Mouse (Mus musculus) testis, postnatal 14 days (tissue): ENCODE results near the gene Clec4a1.

Source experiments
- DNase-seq: peaks from one replicate; pipeline ENCODE4 v3.0.0; 2021; ENCODE audit warnings: low spot score

Gene Clec4a1

DNA sequence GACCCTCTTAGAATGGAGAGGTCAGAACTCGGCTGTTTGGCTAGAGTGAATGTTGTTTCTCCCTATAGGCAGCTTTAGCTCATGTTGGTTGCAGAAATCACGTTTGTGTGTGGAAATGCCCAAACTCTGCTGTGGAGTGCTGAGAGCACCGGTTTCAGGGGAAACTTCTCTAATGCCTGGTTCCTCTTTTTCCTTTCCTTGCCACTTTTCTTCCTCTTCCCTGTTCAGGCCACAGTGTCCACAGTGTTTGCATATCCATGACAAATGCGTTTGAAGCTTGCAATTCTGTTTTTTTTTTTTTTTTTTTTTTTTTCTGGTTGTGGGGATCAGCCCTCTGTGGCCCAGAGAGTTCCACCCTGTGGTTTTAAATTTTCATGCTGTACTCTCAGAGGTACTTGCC lies at the start of gene Clec4a1:
Clec4a1 (plus strand) TSS at position 398 of the 400 bp plus-strand sequence.
- DNase-seq, result no peak

DNA sequence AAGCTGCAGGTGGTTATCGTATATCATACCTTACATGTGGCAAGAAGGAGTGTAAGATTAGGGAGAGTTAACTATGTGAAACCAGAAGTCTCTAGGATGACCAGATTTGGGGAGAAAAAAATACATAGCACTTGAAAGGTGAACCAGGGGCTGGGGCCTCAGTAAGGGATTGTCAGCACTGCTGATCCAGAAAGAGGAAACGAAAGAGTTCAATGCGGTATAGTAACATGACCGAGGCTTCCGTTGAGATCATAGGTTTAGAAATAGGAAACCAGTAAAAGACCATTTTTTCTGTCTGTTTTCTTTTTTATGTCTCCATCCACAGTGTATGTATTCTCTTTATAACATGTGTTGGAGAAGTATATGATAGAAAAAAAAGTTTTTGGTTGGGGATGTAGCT lies 48.8 kb upstream of the Clec4a1 start:
- no peak for DNase-seq

DNA sequence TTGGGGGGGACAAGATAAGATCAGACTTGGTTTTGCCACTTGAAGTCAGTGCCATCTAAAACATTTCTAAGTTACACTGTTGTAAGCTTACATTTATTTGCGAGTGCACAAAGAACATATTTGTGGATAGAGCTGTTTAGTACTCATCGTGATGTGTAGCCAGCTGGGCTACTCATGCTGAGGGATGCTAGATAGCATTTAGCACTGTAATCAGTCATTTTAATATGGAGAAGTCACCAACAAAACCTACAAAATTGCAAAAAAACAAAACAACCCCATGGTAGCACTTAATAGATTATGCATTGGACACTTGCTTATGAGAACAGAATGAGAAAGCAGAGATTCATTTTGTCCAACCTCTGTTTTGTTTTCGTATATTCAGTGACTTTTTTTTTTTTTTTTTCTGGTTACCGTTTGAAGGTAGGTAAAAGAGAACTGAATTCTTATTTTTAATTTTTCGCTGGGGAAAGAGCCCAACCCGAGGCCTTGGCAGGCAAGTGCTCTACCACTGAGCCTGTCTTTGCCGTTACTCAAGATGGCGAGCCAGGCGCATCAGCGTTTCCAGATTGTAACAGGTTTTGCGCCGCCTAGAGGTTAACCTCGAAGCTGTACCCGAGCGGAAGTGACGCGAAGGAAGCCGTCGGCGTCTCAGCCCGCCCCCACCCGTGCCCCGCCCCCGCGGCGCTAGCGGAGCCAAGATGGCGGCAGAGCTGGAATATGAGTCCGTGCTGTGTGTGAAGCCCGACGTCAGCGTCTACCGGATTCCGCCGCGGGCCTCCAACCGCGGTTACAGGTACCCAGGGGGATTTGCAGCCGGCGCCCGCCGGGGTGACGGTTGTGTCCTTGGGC lies 47.6 kb upstream of the Clec4a1 start, which contains the start of gene Necap1:
Necap1 (plus strand) TSS at position 604 of the 849 bp plus-strand sequence.
- DNase-seq, result peak; percentile 96

DNA sequence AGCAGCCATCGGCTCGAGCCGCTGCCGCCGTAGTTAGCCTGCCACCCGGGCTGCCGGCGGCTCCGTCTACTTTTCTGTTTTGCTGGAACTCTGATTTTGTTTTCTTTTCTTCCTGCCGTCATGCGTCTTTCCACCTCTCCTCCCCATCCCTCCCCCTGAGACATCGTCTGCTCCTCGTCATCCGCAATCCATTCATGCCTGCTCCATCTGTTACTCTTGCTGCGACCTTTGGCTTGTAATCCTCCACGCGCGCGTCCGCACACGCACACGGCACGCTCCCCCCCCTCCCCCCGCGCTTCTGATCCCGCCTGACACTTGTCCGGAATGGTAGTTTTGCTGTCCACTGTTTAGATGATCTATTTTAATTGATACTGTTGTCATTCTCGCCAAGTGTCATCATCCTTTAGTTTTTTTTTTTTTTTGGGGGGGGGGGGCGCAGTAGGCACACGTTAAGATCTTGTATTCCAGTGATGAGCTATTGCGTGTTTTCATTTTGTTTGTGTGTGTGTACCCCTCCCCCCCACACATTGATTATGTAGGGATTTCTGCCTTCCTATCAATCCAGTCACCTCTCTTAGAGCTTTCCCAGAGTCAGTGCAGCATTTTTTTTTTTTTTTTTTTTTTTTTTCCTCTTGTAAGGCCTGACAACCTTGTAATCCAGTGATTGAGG lies 46.8 kb upstream of the Clec4a1 start:
- DNase-seq, result peak; percentile 65

DNA sequence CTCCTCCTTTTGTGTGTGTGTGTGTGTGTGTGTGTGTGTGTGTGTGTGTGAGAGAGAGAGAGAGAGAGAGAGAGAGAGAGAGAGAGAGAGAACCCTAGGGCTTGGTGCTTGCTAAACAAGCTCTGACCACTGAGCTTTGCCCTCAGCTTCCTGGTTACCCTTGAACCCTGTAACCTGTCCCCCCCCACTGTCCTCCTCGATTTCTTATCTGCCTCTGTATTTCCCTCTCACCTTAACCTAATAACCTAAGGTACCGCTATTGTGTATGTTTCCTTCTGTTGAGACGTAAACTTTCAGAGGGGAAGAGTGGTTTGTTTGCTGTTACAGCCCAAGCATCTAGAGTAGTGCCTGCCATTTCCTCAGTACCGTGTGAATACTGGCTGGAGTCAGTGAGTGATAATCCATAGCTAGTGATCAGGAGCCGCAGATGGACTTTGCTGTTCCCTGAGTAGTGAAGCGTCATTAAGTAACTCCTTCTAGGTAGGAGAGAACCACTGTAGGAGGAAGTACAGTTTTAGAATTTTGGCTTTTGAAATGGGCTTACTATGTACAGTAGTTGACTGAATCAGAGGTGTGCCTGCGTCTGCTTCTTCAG lies 42.4 kb upstream of the Clec4a1 start:
- no peak for DNase-seq

DNA sequence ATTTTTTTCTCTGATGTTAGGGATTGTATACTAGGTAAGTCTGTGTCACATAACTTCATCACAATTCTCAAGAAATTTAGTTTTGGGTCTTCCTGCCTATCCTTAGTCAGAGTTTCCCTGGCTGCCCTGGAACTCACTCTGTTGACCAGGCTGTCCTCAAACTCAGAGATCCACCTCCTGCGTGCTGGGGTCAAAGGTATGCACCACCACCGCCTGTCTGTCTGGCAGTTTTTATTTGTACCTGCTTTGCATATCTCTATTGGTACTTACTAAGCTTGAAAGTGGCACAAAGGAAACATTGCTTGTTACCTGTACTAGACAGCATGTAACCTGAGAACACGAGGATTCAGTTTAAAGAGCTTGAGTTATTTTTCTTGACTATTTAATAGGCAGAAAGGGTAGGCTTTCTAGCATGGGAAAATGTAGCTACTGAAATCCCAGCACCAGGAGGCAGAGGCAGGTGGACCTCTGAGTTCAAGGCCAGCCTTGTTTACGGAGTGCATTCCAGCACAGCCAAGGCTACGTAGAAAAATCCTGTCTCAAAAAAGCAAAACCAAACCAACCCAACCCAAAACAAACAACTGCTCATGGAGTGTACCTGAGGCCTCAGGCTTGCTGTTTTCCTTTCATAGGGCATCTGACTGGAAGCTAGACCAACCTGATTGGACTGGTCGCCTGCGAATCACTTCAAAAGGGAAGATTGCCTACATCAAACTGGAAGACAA lies 41.7 kb upstream of the Clec4a1 start:
- DNase-seq, result no peak

DNA sequence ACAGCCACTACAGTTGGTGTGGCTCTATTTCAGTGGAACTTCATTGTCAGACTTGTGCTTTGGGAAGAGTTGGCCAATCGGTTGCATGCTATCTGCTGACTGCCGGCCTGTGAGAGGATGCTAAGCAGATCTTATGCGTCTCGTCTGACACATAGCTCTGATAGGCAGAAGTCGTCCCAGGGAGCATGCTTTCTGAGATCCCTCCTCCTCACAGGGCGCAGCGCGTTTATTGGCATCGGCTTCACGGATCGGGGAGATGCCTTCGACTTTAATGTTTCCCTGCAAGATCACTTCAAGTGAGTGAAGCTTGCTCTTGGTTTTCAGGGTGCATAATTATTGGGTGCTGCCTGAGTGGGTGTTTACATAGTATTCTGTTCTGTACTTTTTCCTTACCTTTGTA lies 40.4 kb upstream of the Clec4a1 start:
- DNase-seq, result no peak

DNA sequence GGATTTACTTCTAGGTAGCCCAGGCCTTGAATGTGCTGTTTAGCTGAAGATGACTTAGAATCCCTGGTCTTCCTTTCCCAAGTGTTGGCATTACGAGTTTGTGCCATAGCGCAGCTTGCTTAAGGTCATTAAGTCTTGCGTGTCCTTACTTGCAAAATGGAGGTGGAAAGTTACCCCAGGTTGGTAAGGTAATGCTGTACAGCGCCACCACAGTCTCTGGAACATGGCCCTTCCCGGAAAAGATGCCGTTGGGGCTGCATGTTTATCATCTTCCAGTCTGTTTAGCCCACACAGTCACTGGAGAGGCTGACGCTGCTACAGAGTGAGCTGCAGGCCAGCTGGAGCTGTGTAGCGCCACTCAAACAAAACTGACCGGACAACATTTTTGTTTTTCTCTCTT lies 38.0 kb upstream of the Clec4a1 start:
- DNase-seq, result no peak

DNA sequence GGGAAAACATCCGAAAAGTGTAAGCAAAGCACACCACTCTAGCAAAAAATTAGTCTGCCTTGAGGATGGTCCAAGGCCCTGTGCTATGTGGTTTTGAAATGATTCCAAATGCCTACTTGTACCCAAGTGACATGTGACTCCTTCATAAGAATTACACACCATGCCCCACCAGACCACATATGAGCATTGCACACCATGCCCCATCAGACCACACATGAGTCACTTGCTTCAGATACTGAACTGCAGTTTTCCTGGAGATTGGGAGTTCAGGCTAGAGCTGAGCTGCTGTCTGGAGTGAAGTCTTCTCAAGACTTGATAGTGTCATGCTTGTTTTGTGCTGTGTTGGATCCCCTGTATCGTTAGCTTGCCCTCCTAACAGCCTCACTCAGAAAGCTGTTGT lies 32.0 kb upstream of the Clec4a1 start:
- DNase-seq, result no peak

DNA sequence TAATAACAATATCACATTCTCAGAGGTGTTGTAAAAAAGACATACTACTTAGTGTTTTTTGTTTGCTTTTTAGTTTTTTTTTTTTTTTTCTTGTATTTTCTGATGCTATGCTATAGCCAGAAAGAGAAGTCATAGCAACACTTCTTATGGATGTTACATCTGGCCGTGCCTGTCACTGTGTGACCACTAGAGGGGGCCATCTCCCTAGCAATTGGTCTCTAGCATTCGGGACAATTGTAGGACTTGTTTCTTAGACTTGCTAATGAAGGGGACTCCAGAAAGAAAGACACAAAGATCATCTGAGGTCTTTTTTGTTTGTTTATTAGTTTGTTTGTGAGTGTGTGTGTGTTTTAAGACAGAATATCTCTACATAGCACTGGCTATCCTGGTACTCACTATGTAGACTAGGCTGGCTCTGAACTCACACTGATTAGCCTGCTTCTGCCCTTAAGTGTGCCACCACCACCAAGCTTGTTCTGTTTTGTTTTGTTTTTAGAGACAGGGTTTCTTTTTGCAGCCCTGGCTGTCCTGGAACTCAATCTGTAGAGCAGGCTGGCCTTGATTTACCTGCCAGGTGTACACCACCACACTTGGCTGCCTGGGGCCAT lies 29.1 kb upstream of the Clec4a1 start:
- peak; percentile 25 for DNase-seq

DNA sequence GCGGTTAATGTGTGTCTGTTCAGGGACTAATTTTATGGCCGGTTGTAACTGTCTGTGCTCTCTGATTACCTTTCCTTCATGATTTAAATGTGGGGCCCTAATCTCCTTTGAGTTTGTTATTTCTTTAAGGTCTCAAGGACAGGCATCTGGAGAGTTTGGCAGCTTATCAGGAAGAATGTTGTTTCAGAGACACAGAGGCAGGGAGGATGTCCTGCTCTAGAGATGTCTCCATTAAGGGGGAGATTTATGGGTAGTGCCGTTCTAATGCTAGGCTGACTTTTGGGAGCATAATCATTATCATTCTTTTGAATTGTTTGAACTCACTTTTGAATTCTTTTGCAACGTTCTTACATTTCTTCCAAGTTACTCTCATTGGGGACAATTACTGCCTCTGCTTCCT lies 1.7 kb upstream of the Clec4a1 start:
- DNase-seq, result no peak

DNA sequence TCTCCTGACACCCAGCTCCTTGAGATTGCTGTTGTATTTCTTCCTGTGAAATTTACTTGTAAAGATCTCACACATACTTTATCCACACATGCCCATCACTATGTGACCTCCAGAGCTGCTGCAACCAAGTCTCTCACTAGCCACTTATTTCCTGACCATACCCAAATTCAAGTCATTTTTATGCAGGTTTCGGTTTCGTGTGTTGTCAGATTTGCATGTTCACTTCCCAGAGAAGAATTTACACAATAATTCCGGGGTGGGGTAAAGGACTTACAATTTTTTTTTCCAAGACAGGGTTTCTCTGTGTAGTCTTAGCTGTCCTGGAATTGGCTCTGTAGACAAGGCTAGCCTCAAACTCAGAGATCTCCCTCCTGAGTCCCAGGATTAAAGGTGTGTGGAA lies 13.2 kb downstream of the Clec4a1 start:
- DNase-seq, result no peak

DNA sequence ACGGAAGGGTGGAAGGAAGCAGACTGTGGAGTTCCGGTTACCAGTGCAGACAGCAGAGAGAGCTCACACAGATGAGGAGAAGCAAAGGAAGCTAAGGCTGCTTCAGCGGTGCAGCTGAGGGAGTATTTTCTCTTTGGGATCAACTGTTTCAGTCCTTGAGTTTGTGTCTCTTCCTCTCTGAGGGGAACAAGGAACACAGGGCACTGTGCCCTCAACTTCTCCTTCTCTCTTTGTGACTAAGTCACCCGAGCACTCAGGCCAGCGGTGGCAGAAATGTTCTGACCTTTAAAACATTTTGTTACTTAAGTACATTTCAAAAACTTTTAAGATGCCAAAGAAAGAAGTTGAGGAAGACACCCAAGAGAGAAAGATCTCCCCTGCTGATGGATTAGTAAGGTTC lies 18.0 kb downstream of the Clec4a1 start:
- no peak for DNase-seq

DNA sequence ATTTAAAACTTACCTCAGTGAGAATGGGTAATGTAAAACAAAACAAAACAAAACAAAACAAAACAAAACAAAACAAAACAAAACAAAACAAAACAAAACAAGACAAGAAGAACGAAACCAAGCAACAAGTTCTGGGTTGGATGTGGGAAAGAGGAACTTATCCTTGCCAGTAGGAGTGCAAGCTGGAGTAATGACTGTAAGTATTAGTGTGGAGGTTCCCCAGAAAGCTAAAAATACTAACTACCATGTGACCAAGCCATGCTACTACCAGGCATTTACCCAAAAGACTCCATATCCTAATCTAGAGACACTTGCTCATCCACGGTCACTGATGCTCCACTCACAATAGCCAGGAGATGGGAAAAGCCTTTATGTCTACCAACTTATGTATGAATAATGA lies 25.1 kb downstream of the Clec4a1 start:
- DNase-seq, result no peak

DNA sequence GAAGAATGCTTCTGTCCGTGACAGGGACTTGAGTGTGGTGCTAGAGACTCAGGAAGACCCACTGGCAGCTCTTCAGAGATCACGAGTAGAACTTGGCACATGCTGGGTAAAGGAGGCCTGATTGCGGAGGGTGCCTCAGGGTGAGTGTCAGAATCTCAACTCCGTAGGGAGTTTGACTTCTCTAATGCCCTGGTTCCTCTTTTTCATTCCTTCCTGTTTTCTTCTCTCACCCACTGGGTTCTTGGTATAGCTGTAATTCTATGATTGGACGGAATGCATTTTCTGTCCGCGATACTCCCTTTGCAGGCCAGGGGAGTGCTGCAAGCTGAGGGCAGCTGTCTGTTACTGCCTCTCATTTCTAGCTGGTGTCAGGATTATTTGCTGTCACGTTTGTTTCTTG lies 30.8 kb downstream of the Clec4a1 start, which contains the start of gene Clec4a3:
Clec4a3 (plus strand) TSS at position 115 of the 400 bp plus-strand sequence.
- no peak for DNase-seq

DNA sequence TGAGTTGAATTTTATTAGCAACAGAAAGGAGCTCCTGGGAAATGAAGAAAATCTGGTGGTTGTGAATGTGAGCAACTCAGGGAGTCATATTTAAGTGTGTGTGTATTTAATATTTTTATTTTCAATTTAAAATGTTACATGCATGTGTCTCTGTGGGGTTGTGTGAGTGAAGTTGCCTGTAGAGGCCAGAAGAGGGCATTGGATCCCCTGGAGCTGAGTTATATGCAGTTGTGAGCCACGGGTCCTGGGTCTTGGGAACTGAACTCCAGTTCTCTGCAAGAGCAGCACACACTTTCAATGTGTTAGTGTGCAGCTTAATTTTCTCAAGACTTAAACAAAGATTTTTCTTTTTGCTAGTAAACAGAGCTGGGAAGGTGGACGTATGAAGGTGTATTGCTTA lies 42.9 kb downstream of the Clec4a1 start:
- no peak for DNase-seq

DNA sequence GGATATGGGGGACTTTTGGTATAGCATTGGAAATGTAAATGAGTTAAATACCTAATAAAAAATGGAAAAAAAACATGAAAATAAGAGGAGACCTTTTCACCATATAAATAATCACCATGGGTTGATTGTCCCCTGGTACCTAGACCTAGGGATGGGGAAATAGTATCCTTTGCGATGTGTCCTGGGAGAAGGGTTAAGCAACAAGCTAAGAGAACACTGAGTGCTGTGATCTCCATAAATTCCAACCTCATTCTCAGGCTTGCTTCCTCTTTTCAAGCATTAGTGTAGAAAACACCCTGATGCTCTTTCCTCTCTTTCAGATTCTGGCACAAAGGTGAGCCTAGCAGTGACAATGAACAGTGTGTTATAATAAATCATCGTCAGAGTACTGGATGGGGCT lies 47.4 kb downstream of the Clec4a1 start:
- DNase-seq, result no peak
